Mouse (Mus musculus): ENCODE measurements at regions not wholly inside any gene's neighbourhood (a gene's known extent, or its start where the extent isn't known, plus 50 kb on each side); places are given as distances from the start of the nearest gene placed in this dataset.

GRCm38 (mm10) chr2:178581306-178581705 lies 151.0 kb downstream of the Cdh26 start:
- Histone ChIP-seq H3K27ac (ENCODE audit: insufficient read depth, low read depth) (no peak overlapping the region), H3K9ac (ENCODE audit: insufficient read depth, low read depth) (no peak overlapping the region), H3K27me3 (replicated peaks) (peaks cover 17% of the 10 kb centered on the region), H3K36me3 (replicated peaks in 1 of 2; ENCODE audit: control insufficient read depth in 1 of 2, insufficient read depth in 1 of 2, low read length in 1 of 2) (no peaks in the 10 kb centered on the region), H3K9me3 (replicated peaks; ENCODE audit: low read length) (peaks cover under 1% of the 10 kb centered on the region), H3K79me2 (replicated peaks; ENCODE audit: control insufficient read depth, extremely low read depth, insufficient read depth, poor library complexity, severe bottlenecking) (no peaks in the 10 kb centered on the region), H3K4me1 (ENCODE audit: control insufficient read depth in 1 of 2, insufficient read depth in 2 of 2) (peaks cover 0 to 13% of the 10 kb centered on the region in 2 experiments; a peak in 2 of 4 replicates), H3K4me2 (ENCODE audit: insufficient read depth, low read depth, poor library complexity, severe bottlenecking) (no peak overlapping the region), H3K4me3 (replicated peaks in 1 of 3; ENCODE audit: low read depth in 2 of 3, low read length in 2 of 3, poor library complexity in 1 of 3) (no peak overlapping the region)
- no peak for DNase-seq (ENCODE audit: extremely low read depth)
- in situ Hi-C loops (cut with MboI; ENCODE audit: low pct_ligation_motif_present, low pct_unique_long_range_greater_than_20kb, low sequenced_read_pairs) (no loop called here), dilution Hi-C loops (cut with MboI; ENCODE audit: extremely low pct_ligation_motif_present, extremely low pct_unique_long_range_greater_than_20kb, low sequenced_read_pairs) (no loop called here)
- no peak for TF ChIP-seq MEF2A (IDR thresholded peaks at IDR 0.05; ENCODE audit: borderline replicate concordance, low read depth, low read length)
- no peak for TF ChIP-seq MAZ (IDR thresholded peaks at IDR 0.05; ENCODE audit: low read depth, low read length)
- no peak for TF ChIP-seq MAFK (IDR thresholded peaks at IDR 0.05; ENCODE audit: insufficient replicate concordance, low read length)
- TF ChIP-seq E2F4 (IDR thresholded peaks at IDR 0.05; ENCODE audit: insufficient replicate concordance, low read depth, low read length): no peak
- TF ChIP-seq NRF1 (IDR thresholded peaks at IDR 0.05; ENCODE audit: low read depth, low read length): no peak
- no peak for TF ChIP-seq RCOR1 (conservative IDR thresholded peaks at IDR 0.05; ENCODE audit: low read depth, low read length)
- TF ChIP-seq ELF1 (IDR thresholded peaks at IDR 0.05; ENCODE audit: low read depth, low read length): no peak
- no peak for TF ChIP-seq ETS1 (conservative IDR thresholded peaks at IDR 0.05; ENCODE audit: low read depth, low read length)
- no peak for TF ChIP-seq IRF4 (IDR thresholded peaks at IDR 0.05; ENCODE audit: low read depth, low read length)
- TF ChIP-seq SMC3 (IDR thresholded peaks at IDR 0.05; ENCODE audit: low read depth, low read length): no peak
- no peak for TF ChIP-seq CHD1 (IDR thresholded peaks at IDR 0.05; ENCODE audit: low read depth, low read length)
- no peak for TF ChIP-seq TCF12 (IDR thresholded peaks at IDR 0.05; ENCODE audit: low read depth, low read length)

GRCm38 (mm10) chr2:178584970-178585566 lies 154.7 kb downstream of the Cdh26 start:
- no peak overlapping the region for H3K27ac ChIP-seq (ENCODE audit: insufficient read depth, low read depth)
- in situ Hi-C loops (cut with MboI; ENCODE audit: low pct_ligation_motif_present, low pct_unique_long_range_greater_than_20kb, low sequenced_read_pairs): no loop called here

More at GRCm38 (mm10) chr2:178584970-178585566, 154.7 kb downstream of the Cdh26 start:
- TF ChIP-seq ELF1 (IDR thresholded peaks at IDR 0.05; ENCODE audit: low read depth, low read length) (no peak), USF1 (IDR thresholded peaks at IDR 0.05; ENCODE audit: low read depth, low read length) (no peak), MYC (IDR thresholded peaks at IDR 0.05; ENCODE audit: low read depth, low read length) (no peak), IRF4 (IDR thresholded peaks at IDR 0.05; ENCODE audit: low read depth, low read length) (no peak), CTCF (conservative IDR thresholded peaks at IDR 0.05 in 1 of 2, IDR thresholded peaks at IDR 0.05 in 1 of 2; ENCODE audit: low read depth in 2 of 2, low read length in 2 of 2) (no peak), JUND (conservative IDR thresholded peaks at IDR 0.05; ENCODE audit: low read depth, low read length) (no peak), RCOR1 (conservative IDR thresholded peaks at IDR 0.05; ENCODE audit: low read depth, low read length) (no peak), MAFK (IDR thresholded peaks at IDR 0.05; ENCODE audit: insufficient replicate concordance, low read length) (no peak), CHD2 (IDR thresholded peaks at IDR 0.05; ENCODE audit: low read length) (no peak), ZMIZ1 (IDR thresholded peaks at IDR 0.05; ENCODE audit: low read depth, low read length) (no peak), GABPA (IDR thresholded peaks at IDR 0.05; ENCODE audit: insufficient replicate concordance, low read depth, low read length) (no peak), KAT2A (IDR thresholded peaks at IDR 0.05; ENCODE audit: insufficient replicate concordance, low read length) (no peak), MXI1 (IDR thresholded peaks at IDR 0.05; ENCODE audit: low read depth, low read length) (no peak), ZKSCAN1 (IDR thresholded peaks at IDR 0.05; ENCODE audit: borderline replicate concordance, low read depth, low read length) (no peak), TBP (conservative IDR thresholded peaks at IDR 0.05; ENCODE audit: low read depth, low read length) (no peak), USF2 (conservative IDR thresholded peaks at IDR 0.05; ENCODE audit: low read depth, low read length) (no peak), NRF1 (IDR thresholded peaks at IDR 0.05; ENCODE audit: low read depth, low read length) (no peak), ZC3H11A (IDR thresholded peaks at IDR 0.05; ENCODE audit: low read depth, low read length) (no peak), HCFC1 (IDR thresholded peaks at IDR 0.05; ENCODE audit: low read depth, low read length) (no peak)
- no peak for DNase-seq (ENCODE audit: extremely low read depth)
- Histone ChIP-seq H3K4me1 (ENCODE audit: control insufficient read depth in 1 of 2, insufficient read depth in 2 of 2) (peaks cover 0 to 13% of the 10 kb centered on the region in 2 experiments; a peak in 2 of 4 replicates), H3K4me2 (ENCODE audit: insufficient read depth, low read depth, poor library complexity, severe bottlenecking) (no peak overlapping the region), H3K79me2 (replicated peaks; ENCODE audit: control insufficient read depth, extremely low read depth, insufficient read depth, poor library complexity, severe bottlenecking) (no peaks in the 10 kb centered on the region), H3K9ac (ENCODE audit: insufficient read depth, low read depth) (no peak overlapping the region), H3K4me3 (replicated peaks in 1 of 3; ENCODE audit: low read depth in 2 of 3, low read length in 2 of 3, poor library complexity in 1 of 3) (no peak overlapping the region), H3K9me3 (replicated peaks; ENCODE audit: low read length) (peaks cover 4% of the 10 kb centered on the region), H3K36me3 (replicated peaks in 1 of 2; ENCODE audit: control insufficient read depth in 1 of 2, insufficient read depth in 1 of 2, low read length in 1 of 2) (no peaks in the 10 kb centered on the region), H3K27me3 (replicated peaks) (peaks cover 20% of the 10 kb centered on the region)
- dilution Hi-C loops (cut with MboI; ENCODE audit: extremely low pct_ligation_motif_present, extremely low pct_unique_long_range_greater_than_20kb, low sequenced_read_pairs): no loop called here
